Mouse (Mus musculus): ENCODE results near the gene Hivep1.

DNA sequence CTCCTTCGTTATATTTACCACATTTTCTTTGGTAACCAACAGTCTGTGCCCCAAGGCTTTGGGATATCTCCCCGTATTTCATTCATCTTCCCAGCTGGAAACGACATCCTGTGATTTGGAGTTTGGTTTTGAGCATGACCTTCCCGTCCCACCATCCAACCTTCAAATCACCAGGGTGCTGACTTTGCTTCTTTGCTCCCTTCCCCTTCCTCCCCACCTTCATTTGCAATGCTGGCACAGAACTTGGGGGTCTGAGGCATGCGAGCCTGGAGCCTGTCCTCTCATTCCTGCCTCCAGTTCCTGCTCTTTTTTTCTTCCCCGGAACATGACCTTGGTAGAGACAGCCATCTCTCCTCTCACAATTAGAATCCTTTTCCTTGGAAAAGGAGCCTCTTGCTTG lies 161.7 kb downstream of the Hivep1 start:
- TF ChIP-seq CHD2 (IDR thresholded peaks at IDR 0.05; ENCODE audit: low read depth, low read length) (no peak), HCFC1 (IDR thresholded peaks at IDR 0.05; ENCODE audit: borderline replicate concordance, insufficient read depth, low read length) (no peak)

Measured in ES-E14 (cell line).